Mouse (Mus musculus) yolk sac, embryonic 10.5 days (tissue): ENCODE measurements around the gene Olfr1254.

Source experiments
- DNase-seq: peaks from one replicate; pipeline ENCODE4 v3.0.0-alpha.2; 2017; ENCODE audit warnings: low spot score

Olfr1254 gene

DNA sequence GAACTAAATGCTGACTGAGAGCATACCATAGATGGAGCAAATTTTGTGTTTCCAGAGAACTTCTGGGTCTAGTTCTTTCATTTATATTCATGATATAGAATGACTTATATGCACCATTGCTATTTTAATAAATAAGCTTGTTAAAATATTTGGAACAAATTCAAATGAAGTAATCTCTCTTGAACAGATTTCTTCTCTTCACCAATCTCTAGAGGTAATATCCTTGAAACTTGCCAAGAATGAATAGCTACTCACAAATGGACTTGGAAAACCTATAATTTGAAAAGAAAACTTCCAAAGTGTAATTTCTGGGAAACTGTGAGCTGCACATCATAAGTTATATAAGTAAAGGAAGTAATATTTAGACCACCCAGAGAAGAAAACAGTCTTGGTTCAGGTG lies at the start of gene Olfr1254:
TSS of gene Olfr1254 (minus strand) at position 101 of the 400 bp plus-strand sequence.
- DNase-seq: no peak

- no peak for DNase-seq
Measured at GRCm38 (mm10) chr2:89841455-89841854, 48.0 kb upstream of the Olfr1254 start, which contains the start of gene Olfr1256. Olfr1256 (minus strand) TSS chr2:89841555.

DNA sequence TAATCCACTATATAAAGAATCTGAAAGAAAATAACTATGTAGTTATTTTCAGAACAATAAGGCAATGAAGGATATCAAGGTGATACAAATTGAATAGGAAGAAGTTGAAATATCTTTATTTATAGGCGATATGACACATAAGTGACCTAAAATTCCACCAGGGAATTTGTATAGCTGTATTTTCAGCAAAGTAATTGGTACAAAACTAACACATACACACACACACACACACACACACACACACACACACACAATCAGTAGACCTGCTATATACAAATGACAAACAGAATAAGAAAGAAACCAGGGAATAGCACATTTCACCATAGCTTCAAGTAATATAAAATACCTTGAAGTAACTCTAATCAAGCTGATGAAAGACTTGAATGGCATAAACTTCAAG lies 26.8 kb upstream of the Olfr1254 start:
- DNase-seq: no peak

DNA sequence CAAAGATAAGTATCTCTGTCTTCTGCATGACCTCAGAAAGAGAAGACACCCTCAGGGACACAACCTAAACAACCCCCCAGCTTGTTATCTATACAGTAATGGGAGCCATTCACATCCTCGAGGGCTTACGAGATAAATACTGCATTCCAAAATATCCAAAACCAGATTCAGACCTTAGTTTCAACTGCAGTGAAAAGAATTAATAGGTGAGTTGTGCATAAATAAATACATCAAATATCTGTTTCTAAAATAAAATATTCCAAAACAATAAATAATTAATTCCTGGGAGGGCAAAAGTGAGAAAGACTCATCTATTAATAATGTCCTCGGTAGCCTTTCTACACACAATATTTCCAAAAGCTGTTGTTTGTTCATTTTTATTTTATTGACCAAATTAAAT lies 18.3 kb upstream of the Olfr1254 start, which contains the start of gene Olfr1255:
TSS of gene Olfr1255 (plus strand) at position 301 of the 400 bp plus-strand sequence.
- DNase-seq: no peak

- no peak for DNase-seq
Measured at GRCm38 (mm10) chr2:89810751-89811150, 17.3 kb upstream of the Olfr1254 start.

GRCm38 (mm10) chr2:89799583-89799982 lies 6.2 kb upstream of the Olfr1254 start:
- no peak for DNase-seq

DNA sequence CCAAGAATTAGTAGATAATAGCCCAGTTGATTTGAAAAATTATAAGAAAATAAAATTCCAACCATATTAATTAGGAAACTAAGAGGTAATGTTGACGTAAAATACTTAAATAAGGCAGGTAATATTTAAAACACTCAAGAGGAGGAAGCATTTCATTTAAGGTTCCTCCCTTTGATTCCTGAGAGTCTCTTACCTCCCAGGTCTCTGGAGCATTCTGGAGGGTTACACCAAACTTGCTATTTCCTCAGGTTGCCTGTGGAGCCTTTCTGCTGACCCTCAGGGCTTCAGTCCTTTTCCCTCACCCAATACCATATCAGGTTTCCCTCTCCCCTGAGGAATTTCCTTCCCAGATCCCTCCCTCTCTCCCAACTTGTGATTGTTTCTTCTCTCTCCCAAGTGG lies 36.4 kb downstream of the Olfr1254 start, which contains the start of gene Olfr1253:
TSS of gene Olfr1253 (minus strand) at position 101 of the 400 bp plus-strand sequence.
- no peak for DNase-seq
